Mouse (Mus musculus): ENCODE results near the gene Coa6.

The Coa6 gene

GRCm38 (mm10) chr8:126464071-126464470 is 41.8 kb downstream of the Coa6 start:
- no peak for DNase-seq (ENCODE audit: low spot score)

- DNase-seq (ENCODE audit: low spot score), result no peak
Observed at GRCm38 (mm10) chr8:126473802-126474298, 51.5 kb downstream of the Coa6 start.

- DNase-seq (ENCODE audit: low spot score), result peak; percentile 87
Observed at GRCm38 (mm10) chr8:126474299-126475187, 52.2 kb downstream of the Coa6 start, which contains the start of gene Tarbp1. Gene Tarbp1, minus strand, starts transcription at chr8:126475065.

Measured in yolk sac, embryonic 10.5 days (tissue).